Mouse (Mus musculus) macrophage (primary cell): ENCODE measurements around the gene Jun. TPM values are rescaled to one million over a fixed set of nuclear protein-coding genes. Genes with fewer than 3 reads are reported as not detected.

Experiments used
- H3K27ac ChIP-seq: fragments of 350-480 bp; formaldehyde crosslinking; 2 replicates; pipeline ENCODE4 v1.9.0; 2021
- H3K36me3 ChIP-seq: fragments of 350-480 bp; formaldehyde crosslinking; 2 replicates; pipeline ENCODE4 v1.9.0; 2021; ENCODE audit errors: inconsistent target
- H3K4me3 ChIP-seq: fragments of 350-480 bp; formaldehyde crosslinking; 2 replicates; pipeline ENCODE4 v1.9.0; 2021; ENCODE audit errors: inconsistent target
- H3K79me2 ChIP-seq: fragments of 350-480 bp; formaldehyde crosslinking; 2 replicates; pipeline ENCODE4 v1.9.0; 2021; ENCODE audit errors: inconsistent target
- WGBS: methylation state at CpG from one replicate; pipeline ENCODE4 v1.1.7; 2026; ENCODE audit warnings: inconsistent platforms; ENCODE audit not compliant: missing documents; 5-methylcytosine and 5-hydroxymethylcytosine counted together
- polyA plus RNA-seq: library from polyadenylated mRNA; stranded (reverse); fragments of 250-400 nt; gene quantifications from 3 replicates; pipeline ENCODE4 v1.2.4, GENCODE M21; 2018; ENCODE audit warnings: inconsistent platforms

Jun gene
- polyA plus RNA-seq, 1 experiment from 2014 or later = 155 TPM

DNA sequence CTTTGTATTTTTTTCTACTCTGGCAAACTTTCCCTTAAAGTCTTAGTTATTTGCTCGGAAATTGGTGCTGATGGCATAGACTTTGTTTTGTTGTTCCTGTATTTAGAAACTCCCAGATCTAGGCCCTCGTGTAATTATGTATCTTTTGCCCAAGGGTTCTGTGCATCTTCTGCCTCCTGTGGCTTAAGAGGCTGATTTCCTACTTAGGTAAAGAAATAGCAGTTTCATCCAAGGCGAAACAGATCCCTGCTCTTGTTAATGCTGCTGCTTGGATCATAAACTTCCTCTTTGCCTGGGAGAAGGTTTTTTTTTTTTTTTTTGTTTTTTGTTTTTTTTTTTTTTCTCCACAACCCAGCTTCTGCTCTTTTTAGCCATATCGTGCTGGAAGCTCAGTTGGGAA is 2.3 kb upstream of the Jun start:
- WGBS = 11% methylated on average over 4 of the region's 4 CpGs
- Histone ChIP-seq H3K79me2 (peaks cover 24% of the 10 kb centered on the region), H3K4me3 (no peak overlapping the region), H3K27ac (peak overlapping the region; percentile 99), H3K36me3 (no peaks in the 10 kb centered on the region)

DNA sequence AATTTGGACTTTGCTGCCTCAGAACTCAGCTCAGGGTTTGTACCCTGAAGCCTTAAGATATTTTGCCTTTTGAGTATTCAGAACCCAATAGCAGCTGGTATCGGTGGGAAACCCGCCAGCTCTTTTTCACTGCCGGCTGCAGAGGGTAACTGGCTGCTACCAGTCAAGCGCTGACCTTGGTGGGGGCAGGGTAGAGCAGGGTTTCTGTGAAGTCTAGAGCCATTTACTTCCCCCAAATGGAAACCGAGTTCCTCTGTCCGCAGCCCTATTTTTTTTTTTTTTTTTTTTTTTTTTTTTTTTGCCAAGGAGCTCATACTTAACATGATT is 1.7 kb upstream of the Jun start:
- 0% methylated on average over 6 of the region's 6 CpGs for WGBS
- Histone ChIP-seq H3K79me2 (peaks cover 30% of the 10 kb centered on the region), H3K4me3 (peak overlapping the region; percentile 72), H3K27ac (peak overlapping the region; percentile 99), H3K36me3 (no peaks in the 10 kb centered on the region)

GRCm38 (mm10) chr4:95053041-95053790 is 1.2 kb upstream of the Jun start:
- peak overlapping the region; percentile 99 for H3K27ac ChIP-seq
- H3K79me2 ChIP-seq = peaks cover 34% of the 10 kb centered on the region
- H3K4me3 ChIP-seq = peak overlapping the region; percentile 72
- H3K36me3 ChIP-seq = no peaks in the 10 kb centered on the region
- WGBS = under 1% methylated on average over 27 of the region's 29 CpGs

DNA sequence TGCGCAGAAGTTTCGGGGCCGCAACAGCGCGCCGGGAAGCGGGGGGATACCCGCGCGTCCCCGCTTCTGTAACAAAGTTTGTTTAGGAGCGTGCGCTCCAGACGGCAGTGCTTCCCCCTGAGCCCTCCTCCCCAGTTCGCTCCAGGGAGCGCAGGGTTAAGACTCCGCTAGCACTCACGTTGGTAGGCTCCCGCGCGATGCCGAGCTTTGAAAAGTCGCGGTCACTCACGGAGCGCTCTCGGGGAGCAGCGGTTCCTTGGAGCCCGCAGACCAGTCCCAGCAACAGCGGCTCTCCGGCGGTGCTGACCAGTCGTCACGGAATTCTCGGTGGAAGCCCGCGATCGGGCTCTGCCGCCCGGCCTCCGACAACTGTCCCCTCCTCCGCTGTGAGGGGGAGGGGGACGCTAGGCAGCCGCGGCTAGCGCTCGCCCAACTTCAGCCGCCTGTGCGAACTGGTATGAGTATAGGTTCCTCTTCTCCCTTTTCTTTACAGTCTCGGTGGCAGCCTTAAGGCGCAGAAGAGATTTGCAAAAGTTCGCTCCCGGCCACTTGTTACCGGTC is 631 bp downstream of the Jun start:
- Histone ChIP-seq H3K27ac (peak overlapping the region; percentile 97), H3K79me2 (peaks cover 34% of the 10 kb centered on the region), H3K4me3 (peak overlapping the region; percentile 93), H3K36me3 (no peaks in the 10 kb centered on the region)
- 1% methylated on average over 54 of the region's 54 CpGs for WGBS

DNA sequence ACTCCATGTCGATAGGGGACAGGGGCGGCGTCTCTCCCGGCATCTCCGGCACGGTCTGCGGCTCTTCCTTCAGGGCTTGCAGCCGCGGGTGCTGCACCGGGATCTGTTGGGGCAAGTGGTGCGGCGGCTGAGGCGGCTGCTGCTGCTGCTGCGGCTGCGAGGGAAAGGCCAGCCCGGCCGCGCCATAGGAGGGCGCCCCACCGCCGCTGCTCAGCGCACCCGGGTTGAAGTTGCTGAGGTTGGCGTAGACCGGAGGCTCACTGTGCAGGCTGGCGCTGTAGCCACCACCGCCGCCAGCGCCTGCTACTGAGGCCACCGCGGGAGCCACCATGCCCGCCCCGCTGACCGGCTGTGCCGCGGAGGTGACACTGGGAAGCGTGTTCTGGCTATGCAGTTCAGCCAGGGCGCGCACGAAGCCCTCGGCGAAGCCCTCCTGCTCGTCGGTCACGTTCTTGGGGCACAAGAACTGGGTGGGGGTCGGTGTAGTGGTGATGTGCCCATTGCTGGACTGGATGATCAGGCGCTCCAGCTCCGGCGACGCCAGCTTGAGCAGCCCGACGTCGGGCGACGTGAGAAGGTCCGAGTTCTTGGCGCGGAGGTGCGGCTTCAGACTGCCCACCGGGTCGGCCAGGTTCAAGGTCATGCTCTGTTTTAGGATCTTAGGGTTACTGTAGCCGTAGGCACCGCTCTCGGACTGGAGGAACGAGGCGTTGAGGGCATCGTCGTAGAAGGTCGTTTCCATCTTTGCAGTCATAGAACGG is 1.3 kb downstream of the Jun start:
- WGBS = under 1% methylated on average over 62 of the region's 70 CpGs
- peak overlapping the region; percentile 97 for H3K27ac ChIP-seq
- no peaks in the 10 kb centered on the region for H3K36me3 ChIP-seq
- H3K79me2 ChIP-seq = peaks cover 34% of the 10 kb centered on the region
- peak overlapping the region; percentile 93 for H3K4me3 ChIP-seq

DNA sequence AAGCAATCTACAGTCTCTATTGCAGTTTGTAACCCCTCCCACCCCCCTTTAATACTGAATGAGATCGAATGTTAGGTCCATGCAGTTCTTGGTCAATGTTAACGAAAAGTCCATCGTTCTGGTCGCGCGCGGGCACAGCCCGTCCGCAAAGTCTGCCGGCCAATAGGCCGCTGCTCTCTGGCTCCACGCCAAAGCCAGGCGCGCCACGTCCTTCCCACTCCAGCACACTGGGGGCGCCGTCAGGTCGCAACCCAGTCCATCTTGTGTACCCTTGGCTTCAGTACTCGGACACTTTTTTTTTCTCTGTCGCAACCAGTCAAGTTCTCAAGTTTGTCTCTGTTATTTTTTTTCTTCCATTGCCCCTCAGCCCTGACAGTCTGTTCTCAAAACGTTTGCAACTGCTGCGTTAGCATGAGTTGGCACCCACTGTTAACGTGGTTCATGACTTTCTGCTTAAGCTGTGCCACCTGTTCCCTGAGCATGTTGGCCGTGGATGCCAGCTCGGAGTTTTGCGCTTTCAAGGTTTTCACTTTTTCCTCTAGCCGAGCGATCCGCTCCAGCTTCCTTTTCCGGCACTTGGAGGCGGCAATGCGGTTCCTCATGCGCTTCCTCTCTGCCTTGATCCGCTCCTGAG is 2.0 kb downstream of the Jun start:
- Histone ChIP-seq H3K27ac (peak overlapping the region; percentile 97), H3K79me2 (peaks cover 34% of the 10 kb centered on the region), H3K36me3 (no peaks in the 10 kb centered on the region), H3K4me3 (peak overlapping the region; percentile 81)
- 2% methylated on average over 30 of the region's 34 CpGs for whole genome bisulfite sequencing

GRCm38 (mm10) chr4:95049153-95049552 is 2.9 kb downstream of the Jun start:
- 72% methylated on average over 2 of the region's 2 CpGs for WGBS
- Histone ChIP-seq H3K79me2 (peaks cover 34% of the 10 kb centered on the region), H3K36me3 (no peaks in the 10 kb centered on the region), H3K27ac (peak overlapping the region; percentile 97; the same call in 1 of the 2 replicates), H3K4me3 (peak overlapping the region; percentile 81)

- H3K36me3 ChIP-seq = no peaks in the 10 kb centered on the region
- peak overlapping the region; percentile 81 for H3K4me3 ChIP-seq
- H3K27ac ChIP-seq = no peak overlapping the region
- WGBS = 96% methylated on average over 4 of the region's 4 CpGs
- H3K79me2 ChIP-seq = peaks cover 34% of the 10 kb centered on the region
These were observed 3.3 kb downstream of the Jun start for GRCm38 (mm10) chr4:95048731-95049100.

DNA sequence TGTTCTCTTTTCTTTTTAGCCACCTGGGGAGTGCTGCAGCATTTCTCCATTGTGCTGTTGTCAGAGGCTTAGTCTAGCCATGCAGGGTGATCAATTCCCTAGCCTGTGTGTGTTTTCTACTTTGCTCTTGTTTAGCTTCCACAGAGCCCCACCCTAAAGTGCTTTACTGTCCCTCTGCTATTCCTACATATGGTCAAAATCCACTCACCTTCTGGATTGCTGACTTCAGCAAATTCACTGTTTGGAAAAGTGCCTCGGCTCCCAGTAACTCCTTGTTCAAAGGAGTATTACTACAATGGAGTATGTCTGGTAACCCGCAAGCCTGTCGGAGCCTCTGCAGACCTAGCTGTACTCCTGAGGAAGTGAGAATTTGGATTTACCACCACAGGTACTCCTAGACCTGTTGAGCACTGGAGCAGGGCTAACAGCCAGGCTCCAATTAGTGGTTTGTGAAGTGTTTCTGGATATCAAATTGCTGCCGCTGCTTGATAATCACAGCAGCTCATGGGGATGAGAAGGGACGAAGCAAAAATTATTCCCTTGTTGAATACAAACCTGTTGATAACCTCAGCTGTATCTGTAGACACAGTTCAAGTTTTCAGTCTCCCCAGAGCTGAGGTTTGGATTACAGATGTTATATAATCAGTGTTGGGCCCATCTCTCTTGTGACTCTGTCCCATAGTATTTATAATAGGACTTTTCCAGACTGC is 3.8 kb downstream of the Jun start:
- peak overlapping the region; percentile 81; the same call in 1 of the 2 replicates for H3K4me3 ChIP-seq
- H3K36me3 ChIP-seq = no peaks in the 10 kb centered on the region
- H3K27ac ChIP-seq = no peak overlapping the region
- H3K79me2 ChIP-seq = peaks cover 34% of the 10 kb centered on the region
- 91% methylated on average over 5 of the region's 5 CpGs for WGBS

DNA sequence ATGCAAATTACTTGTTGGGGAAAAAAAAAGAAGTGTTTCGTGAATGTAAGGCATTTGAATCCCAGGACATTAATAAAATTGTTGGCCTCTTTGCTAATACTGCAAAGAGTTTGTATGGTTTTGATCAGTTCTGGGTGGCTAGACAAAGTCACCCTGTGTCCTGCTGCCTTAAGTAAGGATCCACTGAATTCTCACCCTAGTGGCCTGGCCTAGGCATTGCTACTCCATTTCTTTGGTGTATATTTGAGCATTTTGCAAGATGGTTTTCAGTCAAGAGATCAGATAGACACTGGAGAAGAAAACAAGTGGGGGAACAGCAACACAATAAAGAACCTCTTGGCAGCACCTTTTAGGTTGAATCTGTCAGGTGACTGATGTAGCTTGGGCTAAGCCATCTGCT is 6.9 kb downstream of the Jun start:
- 93% methylated on average over 1 of the region's 1 CpGs for WGBS
- no peaks in the 10 kb centered on the region for H3K36me3 ChIP-seq
- H3K4me3 ChIP-seq = no peak overlapping the region

GRCm38 (mm10) chr4:95044721-95045120 is 7.3 kb downstream of the Jun start:
- H3K27ac ChIP-seq = no peak overlapping the region
- H3K36me3 ChIP-seq = no peaks in the 10 kb centered on the region
- H3K79me2 ChIP-seq = peaks cover 14% of the 10 kb centered on the region
- no peak overlapping the region for H3K4me3 ChIP-seq
- WGBS = 96% methylated on average over 6 of the region's 6 CpGs

More for the DNA sequence above, 6.9 kb downstream of the Jun start:
- Histone ChIP-seq H3K79me2 (peaks cover 18% of the 10 kb centered on the region), H3K27ac (no peak overlapping the region)

DNA sequence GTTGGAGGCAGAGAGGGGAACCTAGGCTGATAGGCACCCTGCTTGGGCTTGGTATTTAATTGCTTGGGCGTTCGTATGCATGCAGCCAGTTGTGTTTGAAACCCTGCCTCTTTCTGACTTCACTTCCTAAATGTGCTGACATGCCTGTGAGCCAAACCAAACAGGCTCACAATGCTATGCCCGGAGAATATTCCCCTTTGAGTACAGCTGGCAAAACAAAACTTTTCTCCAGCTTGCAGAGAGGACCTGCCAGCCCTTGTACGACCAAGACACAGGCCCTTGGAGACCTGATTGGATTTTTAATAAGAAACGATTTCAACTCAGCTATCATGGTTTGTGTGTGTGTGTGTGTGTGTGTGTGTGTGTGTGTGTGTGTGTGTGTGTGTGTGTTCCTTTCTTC is 14.0 kb downstream of the Jun start:
- WGBS = 73% methylated on average over 5 of the region's 5 CpGs
- no peak overlapping the region for H3K27ac ChIP-seq
- no peak overlapping the region for H3K4me3 ChIP-seq
- H3K36me3 ChIP-seq = no peaks in the 10 kb centered on the region
- no peaks in the 10 kb centered on the region for H3K79me2 ChIP-seq

DNA sequence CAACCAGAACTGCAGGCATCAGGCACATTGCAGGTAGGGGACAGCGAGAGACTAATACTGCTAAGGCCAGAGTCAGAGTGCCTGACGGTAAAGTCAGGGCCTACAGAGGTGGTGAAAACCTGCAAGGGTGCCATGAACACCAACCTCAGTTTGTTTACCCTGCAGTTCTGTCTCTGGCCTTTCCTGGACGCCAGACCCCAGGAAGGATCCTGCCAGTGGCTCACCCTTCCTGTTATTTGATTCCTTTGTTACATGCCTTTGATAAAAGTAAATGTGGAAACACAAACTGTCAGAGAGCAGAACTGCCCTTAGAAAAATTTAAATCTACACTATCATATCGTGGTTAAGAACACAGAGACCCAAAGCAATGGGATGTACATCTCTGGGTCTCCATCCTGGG is 20.9 kb downstream of the Jun start:
- no peaks in the 10 kb centered on the region for H3K36me3 ChIP-seq
- 84% methylated on average over 4 of the region's 4 CpGs for WGBS
- H3K79me2 ChIP-seq = no peaks in the 10 kb centered on the region
- no peak overlapping the region for H3K27ac ChIP-seq
- H3K4me3 ChIP-seq = no peak overlapping the region

GRCm38 (mm10) chr4:95025847-95026600 is 26.0 kb downstream of the Jun start:
- Histone ChIP-seq H3K36me3 (no peaks in the 10 kb centered on the region), H3K4me3 (no peak overlapping the region), H3K79me2 (no peaks in the 10 kb centered on the region), H3K27ac (no peak overlapping the region)
- 53% methylated on average over 16 of the region's 16 CpGs for WGBS
